Comparison of ENCODE assay signal across 13 mouse cellular contexts in genomic region chr11:96140726-96141175, GRCm38 (mm10). TPM values are rescaled to one million over a fixed set of nuclear protein-coding genes. Genes with fewer than 3 reads are reported as not detected.
DNase-seq lines count a peak whose midpoint lies in the region; ATAC-seq and TF ChIP-seq lines count a peak whose summit lies in the region.
"Had no signal": no experiment of that assay in that cellular context is flagged by ENCODE, and none has a peak within 500 bp of the region (broad histone marks: within the 10 kb centered on the region; RNA-seq: fewer than 3 reads in every experiment).

No protein-coding gene starts in this region.

- no peak overlapping the region for H3K27ac ChIP-seq in heart, embryonic 11.5 days (ENCODE audit: low read depth, low read length)
- H3K27ac ChIP-seq in kidney, postnatal 0 days = 0 out of 2 replicates have a peak overlapping the region, but pooled peaks have one; percentile 37
- no peak overlapping the region for H3K27ac ChIP-seq in midbrain, postnatal 0 days (ENCODE audit: low read depth, low read length)
- H3K27ac ChIP-seq: embryonic facial prominence, embryonic 13.5 days; limb, embryonic 10.5 days had no signal

- H3ac ChIP-seq in myocyte (ENCODE audit: control insufficient read depth, insufficient read length) = no peak overlapping the region

- H3K36me3 ChIP-seq in heart, embryonic 11.5 days (ENCODE audit: control insufficient read depth, insufficient read depth, low read length) = no peaks in the 10 kb centered on the region
- no peaks in the 10 kb centered on the region for H3K36me3 ChIP-seq in kidney, postnatal 0 days (ENCODE audit: insufficient read depth, low read length)
- no peaks in the 10 kb centered on the region for H3K36me3 ChIP-seq in myocyte (ENCODE audit: control insufficient read depth, insufficient read depth)
- H3K36me3 ChIP-seq in midbrain, postnatal 0 days (ENCODE audit: insufficient read depth, low read length) = no peaks in the 10 kb centered on the region
- H3K36me3 ChIP-seq: embryonic facial prominence, embryonic 13.5 days; limb, embryonic 10.5 days had no signal

- no peak overlapping the region for H3K9ac ChIP-seq in heart, embryonic 11.5 days (ENCODE audit: low read depth, low read length)
- H3K9ac ChIP-seq in kidney, postnatal 0 days (ENCODE audit: low read depth, low read length) = no peak overlapping the region
- H3K9ac ChIP-seq in midbrain, postnatal 0 days (replicated peaks; ENCODE audit: low read length, poor library complexity, severe bottlenecking) = no peak overlapping the region
- H3K9ac ChIP-seq: embryonic facial prominence, embryonic 13.5 days had no signal

- no peak for TF ChIP-seq POLR2A in myocyte (IDR thresholded peaks at IDR 0.05; ENCODE audit: insufficient read length, low read depth)

- no peaks in the 10 kb centered on the region for H3K9me3 ChIP-seq in heart, embryonic 11.5 days (replicated peaks; ENCODE audit: control insufficient read depth, low read length)
- H3K9me3 ChIP-seq in kidney, postnatal 0 days (replicated peaks; ENCODE audit: low read length) = no peaks in the 10 kb centered on the region
- H3K9me3 ChIP-seq in midbrain, postnatal 0 days (ENCODE audit: low read length) = no peaks in the 10 kb centered on the region
- H3K9me3 ChIP-seq: embryonic facial prominence, embryonic 13.5 days; limb, embryonic 10.5 days had no signal

- no peaks in the 10 kb centered on the region for H3K4me1 ChIP-seq in heart, embryonic 11.5 days (ENCODE audit: control insufficient read depth, insufficient read depth, low read length)
- no peaks in the 10 kb centered on the region for H3K4me1 ChIP-seq in kidney, postnatal 0 days (replicated peaks; ENCODE audit: insufficient read depth, low read length)
- H3K4me1 ChIP-seq in midbrain, postnatal 0 days (ENCODE audit: insufficient read depth, low read length) = 0 out of 2 replicates have a peak, but pooled peaks cover 3% of the 10 kb centered on the region
- H3K4me1 ChIP-seq: embryonic facial prominence, embryonic 13.5 days had no signal

- H3K4me3 ChIP-seq in heart, embryonic 11.5 days (ENCODE audit: low read depth, low read length) = no peak overlapping the region
- no peak overlapping the region for H3K4me3 ChIP-seq in kidney, postnatal 0 days (replicated peaks; ENCODE audit: low read depth, low read length)
- no peak overlapping the region for H3K4me3 ChIP-seq in myocyte
- H3K4me3 ChIP-seq in midbrain, postnatal 0 days (ENCODE audit: low read depth, low read length) = no peak overlapping the region
- H3K4me3 ChIP-seq: embryonic facial prominence, embryonic 13.5 days; limb, embryonic 10.5 days had no signal

- ATAC-seq in heart, embryonic 11.5 days (replicated peaks; ENCODE audit: insufficient number of reproducible peaks, low FRiP score, low TSS enrichment) = no peak
- peak; percentile 88 for ATAC-seq in kidney, postnatal 0 days (replicated peaks; ENCODE audit: low FRiP score, low read depth)
- ATAC-seq in midbrain, postnatal 0 days (ENCODE audit: low FRiP score) = no peak

- peak; percentile 17 to 35 for DNase-seq in heart, postnatal 10 days
- peak; percentile 58 for DNase-seq in R1 (ENCODE audit: low read depth, low spot score)
- DNase-seq in kidney, postnatal 0 days (ENCODE audit: low spot score) = peak; percentile 83
- no peak for DNase-seq in gastrocnemius, postnatal 25 days
- DNase-seq in cerebellum, postnatal 36 days = no peak
- DNase-seq in midbrain, postnatal 0 days (ENCODE audit: low spot score) = no peak

- no peak overlapping the region for H3K4me2 ChIP-seq in heart, embryonic 11.5 days
- no peak overlapping the region for H3K4me2 ChIP-seq in kidney, postnatal 0 days (ENCODE audit: low read length)
- H3K4me2 ChIP-seq in myocyte (ENCODE audit: low read depth) = peak overlapping the region; percentile 50
- no peak overlapping the region for H3K4me2 ChIP-seq in midbrain, postnatal 0 days (ENCODE audit: low read depth, low read length, poor library complexity, severe bottlenecking)
- H3K4me2 ChIP-seq: embryonic facial prominence, embryonic 13.5 days had no signal

- H3K79me2 ChIP-seq in myocyte (ENCODE audit: control insufficient read depth, insufficient read depth) = no peaks in the 10 kb centered on the region

- WGBS in heart, embryonic 11.5 days (ENCODE audit: insufficient replicate concordance) = 16% methylated on average over 4 of the region's 4 CpGs
- 8% methylated on average over 4 of the region's 4 CpGs for WGBS in kidney, postnatal 0 days
- 53% methylated on average over 4 of the region's 4 CpGs for WGBS in midbrain, postnatal 0 days

- TF ChIP-seq CTCF in kidney, postnatal 0 days (IDR thresholded peaks at IDR 0.05; ENCODE audit: low read depth) = no peak
- TF ChIP-seq CTCF in midbrain, postnatal 0 days (IDR thresholded peaks at IDR 0.05) = no peak

- intact Hi-C loops in heart, postnatal 10 days (cut with DNase I) = no loop called here

- H3K27me3 ChIP-seq in heart, embryonic 11.5 days (ENCODE audit: control insufficient read depth, insufficient read depth, low read length) = peaks cover 26% of the 10 kb centered on the region
- peaks cover 6% of the 10 kb centered on the region; the same call in 1 of the 2 replicates for H3K27me3 ChIP-seq in kidney, postnatal 0 days (ENCODE audit: insufficient read depth, low read length)
- peaks cover 7% of the 10 kb centered on the region for H3K27me3 ChIP-seq in myocyte (ENCODE audit: control insufficient read depth, insufficient read depth, insufficient read length)
- H3K27me3 ChIP-seq in midbrain, postnatal 0 days (ENCODE audit: insufficient read depth, low read length) = peaks cover 10% of the 10 kb centered on the region; the same call in 1 of the 2 replicates

TF ChIP-seq in myocyte, 11 proteins besides CTCF, POLR2A, EP300 and RAD21:
- TF ChIP-seq MYOD1 (IDR thresholded peaks at IDR 0.05; ENCODE audit: control insufficient read depth in 1 of 3, insufficient read length in 2 of 3, low read depth in 2 of 3) (peak in 1 of 3 experiments; percentile 19), USF1 (IDR thresholded peaks at IDR 0.05; ENCODE audit: low read depth) (peak; percentile 86), REST (IDR thresholded peaks at IDR 0.05; ENCODE audit: insufficient read depth, insufficient read length) (no peak), CEBPB (IDR thresholded peaks at IDR 0.05; ENCODE audit: insufficient read depth, poor library complexity, severe bottlenecking) (peak; percentile 76)

RNA-seq across cellular contexts. Expression of gene Ttll6, which starts 7.2 kb away (rescaled TPM):
- total RNA-seq in heart, postnatal 10 days (2021) = not detected
- not detected in 2 replicates for polyA plus RNA-seq in heart, embryonic 11.5 days (2014; fragmentation: Nextera tagmentation; extraction: Ambion mirVana)
- polyA plus RNA-seq in kidney, postnatal 0 days (2015; fragmentation: Nextera tagmentation; extraction: Ambion mirVana) = 0.04 TPM in 1 of 2 replicates, not detected in the other
- polyA plus RNA-seq in myocyte (2012; fragmentation: generic; extraction: Trizol) = not detected
- total RNA-seq in gastrocnemius, postnatal 25 days (2021) = not detected
- total RNA-seq in midbrain, postnatal 0 days (2014; rRNA removed) = 0.16 and 0.38 TPM in 2 replicates
- polyA plus RNA-seq in midbrain, postnatal 0 days (2015; fragmentation: Nextera tagmentation; extraction: Ambion mirVana) = 0.16 and 0.39 TPM in 2 replicates
- total RNA-seq: gastrocnemius, adult 18-20 months; megakaryocyte progenitor cell, adult 5-6 weeks had no signal
- polyA plus RNA-seq: limb, embryonic 10.5 days had no signal

RNA-seq across cellular contexts. Expression of gene Calcoco2, which starts 29.0 kb away (rescaled TPM):
- total RNA-seq in heart, postnatal 10 days (2021) = not detected
- polyA plus RNA-seq in heart, embryonic 11.5 days (2014; fragmentation: Nextera tagmentation; extraction: Ambion mirVana) = not detected in 2 replicates
- polyA plus RNA-seq in kidney, postnatal 0 days (2015; fragmentation: Nextera tagmentation; extraction: Ambion mirVana) = not detected in 2 replicates
- not detected for polyA plus RNA-seq in myocyte (2012; fragmentation: generic; extraction: Trizol)
- total RNA-seq in gastrocnemius, postnatal 25 days (2021) = not detected
- not detected in 2 replicates for total RNA-seq in midbrain, postnatal 0 days (2014; rRNA removed)
- polyA plus RNA-seq in midbrain, postnatal 0 days (2015; fragmentation: Nextera tagmentation; extraction: Ambion mirVana) = not detected in 2 replicates
- total RNA-seq: gastrocnemius, adult 18-20 months; megakaryocyte progenitor cell, adult 5-6 weeks had no signal
- polyA plus RNA-seq: embryonic facial prominence, embryonic 13.5 days; limb, embryonic 10.5 days; neural tube, embryonic 14.5 days had no signal

RNA-seq across cellular contexts. Expression of gene Hoxb13, which starts 53.4 kb away (rescaled TPM):
- total RNA-seq in heart, postnatal 10 days (2021) = not detected
- polyA plus RNA-seq in heart, embryonic 11.5 days (2014; fragmentation: Nextera tagmentation; extraction: Ambion mirVana) = not detected in 2 replicates
- not detected in 2 replicates for polyA plus RNA-seq in kidney, postnatal 0 days (2015; fragmentation: Nextera tagmentation; extraction: Ambion mirVana)
- 0.10 TPM for polyA plus RNA-seq in myocyte (2012; fragmentation: generic; extraction: Trizol)
- total RNA-seq in gastrocnemius, postnatal 25 days (2021) = not detected
- total RNA-seq in midbrain, postnatal 0 days (2014; rRNA removed) = not detected in 2 replicates
- not detected in 2 replicates for polyA plus RNA-seq in midbrain, postnatal 0 days (2015; fragmentation: Nextera tagmentation; extraction: Ambion mirVana)
- total RNA-seq: gastrocnemius, adult 18-20 months; megakaryocyte progenitor cell, adult 5-6 weeks had no signal
- polyA plus RNA-seq: embryonic facial prominence, embryonic 13.5 days; limb, embryonic 10.5 days; neural tube, embryonic 14.5 days had no signal

Comparison
In these comparisons a context has a peak if more than half of its experiments do, and no peak if none do; other contexts are left out.
1. DNase-seq: peak in heart, postnatal 10 days (2 of 2), R1 (single experiment) and kidney, postnatal 0 days (single experiment); none in gastrocnemius, postnatal 25 days (single experiment), cerebellum, postnatal 36 days (0 of 2) and midbrain, postnatal 0 days (single experiment).